Mouse (Mus musculus) kidney, postnatal 14 days (tissue): ENCODE results near the gene Ubac2.

ENCODE experiments used
- DNase-seq: peaks from one replicate; pipeline ENCODE4 v3.0.0; 2022; ENCODE audit warnings: mixed read lengths

The Ubac2 gene

DNA sequence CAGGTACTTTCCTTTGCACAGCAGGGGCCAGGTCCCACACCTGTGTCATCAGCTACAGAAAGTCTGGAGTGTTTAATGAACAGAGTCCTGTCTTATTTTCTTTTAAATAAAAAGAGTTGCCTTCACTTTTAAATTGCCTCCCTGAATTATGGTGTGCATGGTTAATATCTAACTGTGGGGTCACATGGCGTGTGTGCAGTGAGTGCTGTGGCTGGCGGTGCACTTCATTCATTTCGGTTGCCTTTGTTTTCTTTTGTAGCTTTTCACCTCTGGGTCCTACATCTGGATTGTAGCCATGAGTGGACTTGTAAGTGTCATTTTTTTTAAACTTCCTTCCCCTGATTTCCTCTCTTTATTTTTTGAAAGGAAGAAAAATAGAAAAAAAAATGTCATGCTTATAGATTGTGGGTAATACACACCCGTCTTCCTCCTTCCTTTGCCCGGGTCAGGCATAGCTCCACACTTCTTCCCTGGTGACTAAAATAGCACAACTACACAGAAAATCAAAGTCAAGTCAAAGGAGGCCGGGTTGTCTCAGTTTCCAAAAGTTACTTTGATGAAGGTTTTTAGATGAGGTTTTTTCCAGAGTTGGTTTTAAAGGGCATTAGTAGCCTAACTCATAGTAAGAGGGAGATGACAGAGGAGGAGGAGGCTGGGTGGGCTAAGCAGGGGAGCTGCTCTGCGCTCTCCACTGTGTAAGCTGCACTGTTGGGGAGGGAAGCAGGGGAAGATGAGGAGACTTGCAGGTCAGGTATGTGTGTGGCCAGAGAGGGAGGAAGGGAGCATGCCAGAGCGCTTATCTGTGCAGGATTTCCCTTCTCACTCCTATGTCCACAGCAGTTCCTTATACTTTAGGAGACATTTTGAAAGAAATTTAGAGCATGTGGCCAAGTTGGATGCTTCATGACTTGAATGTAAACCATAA is 104.9 kb downstream of the Ubac2 start:
- DNase-seq, result peak; percentile 44

DNA sequence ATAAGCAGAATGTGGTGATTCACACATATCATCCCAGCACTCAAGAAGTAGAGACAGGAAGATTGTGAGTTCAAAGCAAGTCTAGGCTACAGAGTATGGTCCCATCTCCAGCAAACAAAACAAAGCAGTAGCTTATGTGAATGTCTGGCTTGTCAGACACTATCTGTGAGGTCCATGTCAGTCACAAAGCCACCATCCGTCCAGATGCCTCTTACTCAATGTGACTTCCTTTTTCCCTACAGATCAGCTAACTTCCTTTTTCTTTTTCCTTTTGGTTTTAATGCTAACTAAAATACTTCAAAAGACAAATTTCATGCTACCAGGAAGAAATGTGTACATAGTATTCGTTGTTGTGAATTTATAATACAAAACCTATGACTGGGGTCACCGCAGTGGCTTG is 107.1 kb downstream of the Ubac2 start:
- DNase-seq, result no peak

DNA sequence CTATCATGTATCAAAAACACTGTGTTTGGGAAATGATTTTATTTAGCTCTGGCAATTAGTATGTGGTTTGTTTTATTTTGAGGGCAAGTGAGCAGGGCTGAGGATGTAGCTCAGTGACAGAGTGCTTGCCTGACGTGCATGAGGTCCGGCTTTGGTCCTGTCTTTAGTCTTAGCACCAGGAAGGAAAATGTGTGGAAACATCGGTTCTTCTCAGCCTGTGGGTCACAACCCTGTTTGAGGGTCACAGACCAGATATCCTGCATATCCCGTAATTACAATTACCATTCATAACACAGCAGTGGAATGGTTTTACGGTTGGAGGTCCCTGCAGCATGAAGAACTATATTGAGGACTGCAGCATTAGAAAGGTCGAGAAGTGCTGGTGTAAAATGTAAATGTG is 107.6 kb downstream of the Ubac2 start:
- DNase-seq, result peak; percentile 58

- no peak for DNase-seq
Observed at GRCm38 (mm10) chr14:121987287-121987686, 108.9 kb downstream of the Ubac2 start.

- DNase-seq, result no peak
Observed at GRCm38 (mm10) chr14:121987691-121988090, 109.3 kb downstream of the Ubac2 start.

- DNase-seq, result no peak
Observed at GRCm38 (mm10) chr14:121989331-121989730, 110.9 kb downstream of the Ubac2 start.

DNA sequence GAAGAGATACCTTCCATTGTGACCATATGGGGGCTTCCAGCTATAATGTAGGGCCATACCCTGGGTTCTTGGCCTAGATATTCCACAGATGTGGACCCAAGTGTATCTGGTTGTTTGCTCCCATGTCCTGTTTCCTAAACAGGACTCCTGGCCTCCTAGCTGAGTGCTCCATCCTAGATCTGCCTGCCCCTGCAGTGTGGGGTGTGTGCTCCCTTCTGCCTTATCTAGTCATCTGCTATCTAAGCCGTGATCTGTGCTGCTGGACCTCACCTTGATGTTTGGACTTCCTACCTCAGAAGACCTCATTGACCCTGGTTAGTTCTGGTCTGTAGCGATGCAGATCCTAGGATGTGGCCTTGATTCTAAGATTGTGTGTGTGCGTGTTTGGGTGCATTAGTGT is 111.4 kb downstream of the Ubac2 start:
- DNase-seq, result no peak

GRCm38 (mm10) chr14:121990897-121991296 is 112.5 kb downstream of the Ubac2 start:
- no peak for DNase-seq

GRCm38 (mm10) chr14:121991921-121992320 is 113.5 kb downstream of the Ubac2 start:
- DNase-seq, result no peak

GRCm38 (mm10) chr14:121992395-121993280 is 114.2 kb downstream of the Ubac2 start:
- DNase-seq, result no peak

GRCm38 (mm10) chr14:121993616-121994015 is 115.2 kb downstream of the Ubac2 start:
- DNase-seq, result no peak

- DNase-seq, result no peak
Observed at GRCm38 (mm10) chr14:121994171-121994700, 115.8 kb downstream of the Ubac2 start.

DNA sequence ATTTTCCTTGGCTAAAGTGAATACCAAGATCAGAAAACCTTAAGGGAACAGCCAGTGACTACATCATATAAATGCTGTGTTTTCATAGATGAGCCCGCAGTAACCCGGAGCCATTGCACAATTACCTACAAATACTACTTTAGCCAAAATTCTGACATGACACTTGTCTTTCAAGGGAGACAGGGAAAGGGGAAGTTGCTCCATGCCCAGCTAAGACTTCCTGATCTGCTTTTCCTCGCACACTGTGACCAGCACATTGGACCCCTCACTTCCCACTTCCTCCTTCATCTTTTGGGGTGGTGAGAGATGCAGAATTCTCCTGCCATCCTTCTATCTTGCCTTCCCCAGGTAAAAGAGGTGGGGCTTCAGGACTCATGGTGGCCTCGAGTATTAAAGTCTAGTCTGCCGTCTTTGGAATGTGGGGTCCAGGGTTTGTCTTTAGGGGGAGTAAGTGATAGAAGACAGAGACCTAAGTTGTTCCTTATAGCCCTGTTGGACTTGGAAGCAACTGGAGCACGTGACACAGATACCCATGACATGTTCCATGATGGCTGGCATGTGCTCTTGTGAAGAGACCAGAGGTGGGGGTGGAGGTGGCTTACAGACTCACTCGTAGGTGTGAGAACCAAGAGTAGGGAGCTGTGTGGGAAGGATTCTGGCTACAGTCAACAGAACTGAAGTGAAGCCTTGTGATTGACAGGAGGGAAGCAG is 116.6 kb downstream of the Ubac2 start:
- no peak for DNase-seq

DNA sequence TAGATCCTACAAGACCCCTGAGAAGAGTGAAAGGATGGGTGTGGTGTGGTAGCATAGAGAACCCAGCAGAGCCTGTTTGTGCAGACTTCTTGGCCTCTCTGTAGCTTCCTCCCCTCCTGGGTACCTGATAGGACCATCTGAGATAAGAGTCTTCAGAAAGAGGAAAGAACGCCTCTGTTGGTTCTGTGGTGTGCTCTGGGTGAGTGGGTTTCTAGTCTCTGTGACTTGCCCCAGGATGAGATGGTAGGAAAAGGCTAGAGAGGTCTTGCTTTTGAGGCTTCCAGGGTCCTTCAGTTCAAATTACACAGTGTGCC is 117.1 kb downstream of the Ubac2 start:
- DNase-seq, result no peak

- DNase-seq, result peak; percentile 86
Observed at GRCm38 (mm10) chr14:121996786-121997185, 118.4 kb downstream of the Ubac2 start.

- DNase-seq, result no peak
Observed at GRCm38 (mm10) chr14:121999455-121999854, 121.0 kb downstream of the Ubac2 start.

DNA sequence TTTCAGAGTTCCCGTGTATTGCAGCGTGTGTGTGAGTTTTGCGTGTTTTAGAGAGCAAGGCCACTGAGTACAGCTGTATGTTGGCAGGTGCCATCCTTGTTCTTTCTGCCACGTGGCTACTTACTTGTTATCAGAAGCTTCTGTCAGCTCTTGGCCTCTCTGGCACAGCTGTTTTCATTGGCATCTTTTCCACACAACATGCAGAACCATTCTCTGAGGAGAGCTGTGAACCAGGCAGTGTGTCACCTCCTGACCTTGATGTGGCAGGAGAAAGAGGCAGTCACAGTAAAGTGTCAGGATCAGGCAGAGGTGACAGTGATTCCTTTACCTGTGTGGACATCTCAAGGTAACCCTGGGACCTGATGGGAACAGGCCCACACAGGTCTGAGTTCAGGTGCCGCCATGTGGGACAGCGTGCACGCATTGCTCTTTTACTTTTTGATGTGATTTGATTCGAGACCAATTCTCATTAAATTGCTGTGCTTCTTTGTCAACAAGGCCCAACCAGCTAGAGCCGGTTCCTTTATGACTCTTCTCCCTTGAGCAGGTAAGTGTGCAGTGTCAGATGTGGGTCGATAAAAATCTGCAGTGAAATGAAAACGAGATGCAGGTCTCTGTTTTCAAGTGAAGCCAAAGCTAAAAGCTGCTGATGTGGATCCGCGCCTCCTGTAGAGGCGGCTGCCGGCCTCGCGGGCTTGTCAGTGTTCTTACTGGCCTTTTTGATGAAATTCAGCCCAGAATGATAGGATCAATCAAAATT is 122.1 kb downstream of the Ubac2 start:
- DNase-seq, result no peak

- no peak for DNase-seq
Observed at GRCm38 (mm10) chr14:122002224-122002623, 123.8 kb downstream of the Ubac2 start.

GRCm38 (mm10) chr14:122003812-122004211 is 125.4 kb downstream of the Ubac2 start:
- no peak for DNase-seq

- DNase-seq, result no peak
Observed at GRCm38 (mm10) chr14:122008261-122008660, 129.8 kb downstream of the Ubac2 start.

DNA sequence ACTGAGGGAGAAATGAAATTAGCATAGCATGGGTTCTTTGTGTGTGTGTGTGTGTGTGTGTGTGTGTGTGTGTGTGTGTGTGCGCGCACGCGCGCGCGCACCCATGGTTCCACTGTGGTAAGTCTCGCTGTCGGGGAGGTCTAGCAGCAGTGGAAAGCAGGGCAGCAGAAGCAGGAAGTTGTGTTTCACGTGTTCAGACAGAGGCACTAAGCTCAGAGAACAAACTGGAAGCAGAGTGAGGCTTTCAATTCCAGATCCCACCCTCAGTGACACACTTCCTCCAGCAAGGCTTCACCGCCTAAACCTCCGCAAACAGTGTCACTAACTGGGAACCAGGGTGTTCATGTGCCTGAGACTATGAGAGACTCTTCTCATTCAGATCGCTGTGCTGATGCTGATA is 131.1 kb downstream of the Ubac2 start:
- no peak for DNase-seq

DNA sequence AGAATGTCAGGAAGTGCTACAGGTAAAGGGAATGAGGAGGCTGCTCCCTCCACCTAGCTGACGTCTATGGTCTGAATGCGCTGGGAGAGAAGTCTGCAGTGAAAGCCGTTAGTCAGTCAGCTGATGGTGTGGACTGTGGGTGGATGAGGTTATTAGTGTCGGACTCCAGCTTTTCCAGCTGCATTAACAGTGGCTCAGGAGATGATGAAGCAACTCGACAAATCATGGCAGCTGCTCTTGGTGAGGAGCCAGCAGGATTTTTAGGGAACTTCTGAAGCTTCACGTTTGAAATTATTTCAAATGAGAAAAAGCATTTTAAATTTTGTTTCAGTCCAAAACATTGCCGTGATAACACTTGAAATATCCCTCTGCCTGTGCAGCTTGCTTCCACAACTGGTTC is 131.9 kb downstream of the Ubac2 start:
- no peak for DNase-seq
